Mouse (Mus musculus) Muller cell, postnatal 12 days (primary cell): ENCODE measurements around the gene Mlc1.

ENCODE experiments used
- DNase-seq: peaks from one replicate; pipeline ENCODE4 v3.0.0-alpha.2; 2015; ENCODE audit errors: inconsistent ontology term

Gene Mlc1

GRCm38 (mm10) chr15:88937291-88937650, 41.5 kb downstream of the Mlc1 start:
- no peak for DNase-seq

GRCm38 (mm10) chr15:88936619-88937290, 42.1 kb downstream of the Mlc1 start:
- peak; percentile 56 for DNase-seq

- DNase-seq: peak; percentile 11
These were observed 44.7 kb downstream of the Mlc1 start for GRCm38 (mm10) chr15:88934141-88934540.

GRCm38 (mm10) chr15:88932667-88933066, 46.1 kb downstream of the Mlc1 start:
- DNase-seq: no peak

- no peak for DNase-seq
These were observed 56.9 kb downstream of the Mlc1 start for GRCm38 (mm10) chr15:88921992-88922310.

- DNase-seq: peak; percentile 38
These were observed 57.4 kb downstream of the Mlc1 start for GRCm38 (mm10) chr15:88921131-88921991.

GRCm38 (mm10) chr15:88920065-88920464, 58.7 kb downstream of the Mlc1 start:
- no peak for DNase-seq

GRCm38 (mm10) chr15:88919328-88919727, 59.5 kb downstream of the Mlc1 start:
- no peak for DNase-seq

- DNase-seq: no peak
These were observed 61.7 kb downstream of the Mlc1 start for GRCm38 (mm10) chr15:88917126-88917525.

- DNase-seq: no peak
These were observed 62.4 kb downstream of the Mlc1 start for GRCm38 (mm10) chr15:88916366-88916765.

GRCm38 (mm10) chr15:88915046-88915445, 63.8 kb downstream of the Mlc1 start:
- DNase-seq: no peak

- no peak for DNase-seq
These were observed 72.5 kb downstream of the Mlc1 start for GRCm38 (mm10) chr15:88906347-88906746.
